Mouse (Mus musculus) heart, embryonic 14.5 days (tissue): ENCODE results near the gene Fbxl5. TPM values are rescaled to one million over a fixed set of nuclear protein-coding genes. Genes with fewer than 3 reads are reported as not detected.

Experiments used
- ATAC-seq: fragments of 200-750 bp; cut with Nextera tagmentation; 2 replicates; pipeline ENCODE4 v1.8.0; 2017; ENCODE audit warnings: low read depth, moderate TSS enrichment; ENCODE audit not compliant: insufficient number of reproducible peaks, insufficient read depth, low FRiP score
- H3K27ac ChIP-seq, 2 experiments: fragments of 200-500 bp in 1 of 2; fragments of 300-500 bp in 1 of 2; sonication (generic) in 1 of 2; replicated peaks in 1 of 2; 2 replicates each; pipeline ENCODE4 v1.5.1; 2012 to 2014; ENCODE audit warnings: low read depth in 2 of 2, low read length in 2 of 2, control low read depth in 1 of 2, mild to moderate bottlenecking in 1 of 2, mixed read lengths in 1 of 2; ENCODE audit not compliant: control insufficient read depth in 1 of 2, insufficient read depth in 1 of 2
- H3K27me3 ChIP-seq: fragments of 300-500 bp; sonication (generic); 2 replicates; pipeline ENCODE4 v1.6.1; 2014; ENCODE audit warnings: mild to moderate bottlenecking, low read length, control low read depth; ENCODE audit not compliant: control insufficient read depth, insufficient read depth
- H3K36me3 ChIP-seq: fragments of 300-500 bp; sonication (generic); 2 replicates; pipeline ENCODE4 v1.6.1; 2014; ENCODE audit warnings: mild to moderate bottlenecking, control low read depth, low read length, mixed read lengths; ENCODE audit not compliant: control insufficient read depth, insufficient read depth
- H3K4me1 ChIP-seq, 2 experiments: fragments of 200-500 bp in 1 of 2; fragments of 300-500 bp in 1 of 2; sonication (generic) in 1 of 2; 2 replicates each; pipeline ENCODE4 v1.6.1; 2012 to 2014; ENCODE audit warnings: low read length in 2 of 2, control low read depth in 1 of 2, mixed read lengths in 1 of 2; ENCODE audit not compliant: control insufficient read depth in 2 of 2, insufficient read depth in 2 of 2
- H3K4me2 ChIP-seq: fragments of 300-500 bp; sonication (generic); 2 replicates; pipeline ENCODE4 v1.6.1; 2014; ENCODE audit warnings: mild to moderate bottlenecking, low read length
- H3K4me3 ChIP-seq, 2 experiments: fragments of 200-500 bp in 1 of 2; fragments of 300-500 bp in 1 of 2; sonication (generic) in 1 of 2; 2 replicates each; pipeline ENCODE4 v1.5.1; 2012 to 2014; ENCODE audit warnings: low read length in 2 of 2, mild to moderate bottlenecking in 2 of 2, control low read depth in 1 of 2, low read depth in 1 of 2, moderate library complexity in 1 of 2; ENCODE audit not compliant: control insufficient read depth in 1 of 2, insufficient read depth in 1 of 2
- H3K9ac ChIP-seq: fragments of 300-500 bp; sonication (generic); 2 replicates; pipeline ENCODE4 v1.6.1; 2014; ENCODE audit warnings: mild to moderate bottlenecking, low read length
- H3K9me3 ChIP-seq: fragments of 300-500 bp; sonication (generic); 2 replicates; pipeline ENCODE4 v1.6.1; 2016; ENCODE audit warnings: low read length, control low read depth; ENCODE audit not compliant: control insufficient read depth
- WGBS: fragments of 180-500 bp; shearing (Covaris S2); extraction: QIAGEN DNeasy Blood & Tissue Kit; methylation state at CpG from one replicate; pipeline ENCODE4 v1.1.7; 2014; 5-methylcytosine and 5-hydroxymethylcytosine counted together
- polyA plus RNA-seq: library from polyadenylated mRNA; unstranded; fragments of >200 nt; fragmentation: Nextera tagmentation; extraction: Ambion mirVana; gene quantifications from 2 replicates; pipeline ENCODE4 v1.2.1, GENCODE M21; 2014

Gene Fbxl5
- polyA plus RNA-seq, 1 experiment from 2014 or later: 54.1 TPM

DNA sequence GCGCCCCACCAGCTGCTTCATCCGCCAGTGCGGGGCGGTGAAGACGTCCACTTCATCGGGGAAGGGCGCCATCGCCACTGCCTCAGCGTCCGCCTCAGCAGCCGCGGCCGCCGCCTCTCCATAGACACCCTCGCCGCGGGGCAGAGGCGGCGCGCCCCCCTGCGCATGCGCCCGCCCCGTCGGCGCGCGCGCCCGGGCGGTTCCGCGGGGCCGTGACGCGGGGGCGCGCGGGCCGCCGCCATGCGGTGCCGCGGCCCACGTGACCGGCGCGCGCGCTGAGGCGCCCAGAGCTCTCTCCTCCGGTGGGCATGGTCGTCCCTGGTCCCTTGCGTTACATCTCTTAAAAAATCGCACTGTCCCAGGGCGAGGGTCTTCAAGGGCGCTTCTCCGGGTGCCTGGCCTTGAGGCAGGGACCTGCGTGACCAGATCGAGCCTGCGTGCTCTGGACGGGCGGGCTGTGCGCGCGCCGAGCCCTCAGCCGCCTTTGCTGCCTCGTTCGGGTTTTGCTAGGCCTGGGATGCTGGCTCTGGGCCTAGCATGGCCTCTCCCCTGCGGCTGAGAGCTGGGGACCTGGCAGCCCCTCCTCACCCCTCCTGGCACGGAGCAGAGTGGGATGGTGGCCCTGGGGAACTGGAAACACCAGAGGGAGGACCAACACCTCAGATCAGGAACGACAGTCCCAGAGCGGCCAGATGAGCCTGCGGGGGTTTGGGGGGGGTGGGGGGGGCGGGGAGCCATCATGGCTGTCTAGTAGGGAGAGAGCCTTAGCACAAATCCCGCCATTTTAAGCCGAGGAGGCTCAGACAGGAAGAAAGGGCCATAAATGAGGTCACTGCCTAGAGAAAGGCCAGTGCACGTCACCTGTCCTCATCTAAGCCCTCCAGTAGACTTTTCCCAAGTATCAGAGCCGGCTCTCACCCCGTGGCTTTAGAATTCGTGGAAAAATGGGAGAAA is 39.2 kb downstream of the Fbxl5 start:
- H3K4me1 ChIP-seq: peaks cover 6 to 13% of the 10 kb centered on the region in 2 experiments
- H3K9me3 ChIP-seq: no peaks in the 10 kb centered on the region
- H3K36me3 ChIP-seq: no peaks in the 10 kb centered on the region
- H3K4me2 ChIP-seq: peak overlapping the region; percentile 87
- no peaks in the 10 kb centered on the region for H3K27me3 ChIP-seq
- peak; percentile 89 for ATAC-seq
- peak overlapping the region; percentile 89 to 91 for H3K4me3 ChIP-seq
- WGBS: 5% methylated on average over 73 of the region's 82 CpGs
- peak overlapping the region; percentile 90 for H3K9ac ChIP-seq
- H3K27ac ChIP-seq: peak overlapping the region; percentile 94 to 97

DNA sequence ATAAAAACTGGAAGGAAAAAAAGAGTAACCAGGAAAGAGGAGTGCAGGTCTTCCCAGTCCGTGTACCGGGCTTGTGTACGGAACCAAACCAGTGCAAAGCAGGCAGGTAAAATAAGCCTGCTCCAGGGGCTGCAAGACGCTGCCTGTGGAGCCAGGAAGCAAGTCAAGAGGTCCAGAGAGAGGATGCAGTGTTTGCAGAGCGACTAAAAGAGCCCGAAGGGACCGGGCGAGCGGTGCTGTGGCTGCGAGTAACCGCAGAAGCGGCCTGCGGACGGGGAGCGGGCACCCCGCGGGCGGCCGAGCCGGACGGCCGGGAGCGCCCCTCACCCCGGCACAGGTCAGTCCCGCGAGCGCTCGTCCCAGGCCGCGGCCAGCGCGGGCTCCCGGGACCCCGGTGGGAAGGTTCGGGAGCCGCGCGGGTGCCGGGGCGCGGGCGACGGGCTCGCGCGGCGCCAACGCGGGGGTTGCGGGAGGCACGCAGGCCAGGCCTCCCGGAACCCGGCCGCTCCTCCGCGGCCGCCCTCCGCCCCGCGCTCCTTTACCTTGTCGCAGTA is 39.9 kb downstream of the Fbxl5 start:
- H3K4me2 ChIP-seq: peak overlapping the region; percentile 87
- no peaks in the 10 kb centered on the region for H3K9me3 ChIP-seq
- H3K27ac ChIP-seq: peak overlapping the region; percentile 85 to 94
- peak overlapping the region; percentile 89 to 91 for H3K4me3 ChIP-seq
- no peaks in the 10 kb centered on the region for H3K27me3 ChIP-seq
- H3K9ac ChIP-seq: peak overlapping the region; percentile 90
- ATAC-seq: peak; percentile 71
- H3K4me1 ChIP-seq: peaks cover 6 to 20% of the 10 kb centered on the region in 2 experiments
- H3K36me3 ChIP-seq: no peaks in the 10 kb centered on the region
- under 1% methylated on average over 39 of the region's 61 CpGs for WGBS

DNA sequence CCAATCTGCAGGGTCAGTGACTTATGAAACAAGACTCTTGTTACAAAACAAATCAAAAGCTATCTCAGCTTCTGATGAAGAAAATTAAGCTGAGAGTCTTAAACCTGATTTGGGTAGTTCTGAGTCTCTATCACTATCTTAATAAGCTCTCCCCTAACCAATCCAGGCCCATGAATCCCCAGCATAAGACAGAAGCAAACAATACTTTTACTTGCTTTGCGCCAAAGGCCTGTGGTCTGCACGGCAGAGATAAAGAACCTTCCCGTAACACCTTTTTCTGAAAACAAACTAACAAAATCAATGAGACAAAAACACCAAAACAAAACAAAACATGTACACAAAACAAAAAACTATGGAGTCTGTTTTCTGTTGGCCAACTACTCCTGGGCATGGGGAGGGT is 42.9 kb downstream of the Fbxl5 start:
- no peaks in the 10 kb centered on the region for H3K27me3 ChIP-seq
- no peak overlapping the region for H3K9ac ChIP-seq
- peaks cover 6 to 26% of the 10 kb centered on the region in 2 experiments for H3K4me1 ChIP-seq
- no peaks in the 10 kb centered on the region for H3K36me3 ChIP-seq
- WGBS: 94% methylated on average over 3 of the region's 3 CpGs
- no peak overlapping the region for H3K4me2 ChIP-seq
- no peak overlapping the region for H3K4me3 ChIP-seq
- ATAC-seq: no peak
- no peaks in the 10 kb centered on the region for H3K9me3 ChIP-seq
- H3K27ac ChIP-seq: no peak overlapping the region

DNA sequence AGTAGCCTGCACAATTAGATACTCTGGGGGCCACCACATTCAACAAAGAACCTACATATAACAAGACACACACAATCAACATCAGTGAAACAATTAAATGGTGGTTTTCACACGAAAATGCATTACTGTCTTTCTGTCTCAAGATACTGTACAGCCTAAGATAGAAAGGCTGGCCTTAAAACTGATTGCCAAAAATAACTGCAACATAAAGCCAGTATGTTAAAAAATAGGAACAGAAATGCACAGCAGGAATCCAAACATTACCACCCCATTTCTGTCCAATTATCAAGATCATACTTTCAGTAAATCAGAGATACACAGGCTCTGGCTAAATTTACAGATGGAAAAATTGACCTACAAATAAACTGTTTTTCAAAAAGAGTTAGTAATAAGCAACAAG is 44.4 kb downstream of the Fbxl5 start:
- Histone ChIP-seq H3K9ac (peak overlapping the region; percentile 25; the same call in 1 of the 2 replicates), H3K27ac (peak overlapping the region in 1 of 2 experiments; percentile 6; a peak in 1 of 4 replicates), H3K4me3 (no peak overlapping the region), H3K36me3 (peaks cover 8% of the 10 kb centered on the region; the same call in 1 of the 2 replicates), H3K4me1 (peaks cover 4 to 22% of the 10 kb centered on the region in 2 experiments), H3K4me2 (peak overlapping the region; percentile 43; the same call in 1 of the 2 replicates), H3K9me3 (no peaks in the 10 kb centered on the region), H3K27me3 (no peaks in the 10 kb centered on the region)
- no peak for ATAC-seq
- 29% methylated on average over 1 of the region's 1 CpGs for WGBS

DNA sequence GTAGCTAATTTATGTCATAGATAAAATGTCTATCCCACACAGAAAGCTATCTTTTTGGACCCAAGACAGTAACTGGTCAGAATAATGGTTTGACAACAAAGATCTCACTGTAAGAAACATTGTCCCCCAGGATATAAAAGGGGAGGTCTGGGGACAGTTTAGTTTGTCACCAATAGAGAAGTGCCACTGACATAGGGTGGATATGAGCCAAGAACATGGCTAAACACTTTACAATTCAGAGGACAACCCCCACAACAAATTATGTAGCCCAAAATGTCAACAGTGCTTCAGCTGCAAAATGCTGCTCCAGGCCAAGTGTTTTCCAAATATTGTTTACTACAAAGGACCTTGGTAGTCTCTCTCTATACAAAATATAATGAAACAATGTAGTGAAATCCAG is 45.0 kb downstream of the Fbxl5 start:
- no peak overlapping the region for H3K9ac ChIP-seq
- H3K36me3 ChIP-seq: peaks cover 10% of the 10 kb centered on the region; the same call in 1 of the 2 replicates
- no peaks in the 10 kb centered on the region for H3K9me3 ChIP-seq
- H3K27ac ChIP-seq: peak overlapping the region in 1 of 2 experiments; percentile 6; a peak in 1 of 4 replicates
- H3K4me3 ChIP-seq: no peak overlapping the region
- no peaks in the 10 kb centered on the region for H3K27me3 ChIP-seq
- peak overlapping the region; percentile 43 for H3K4me2 ChIP-seq
- peaks cover 4 to 22% of the 10 kb centered on the region in 2 experiments for H3K4me1 ChIP-seq
- ATAC-seq: no peak

DNA sequence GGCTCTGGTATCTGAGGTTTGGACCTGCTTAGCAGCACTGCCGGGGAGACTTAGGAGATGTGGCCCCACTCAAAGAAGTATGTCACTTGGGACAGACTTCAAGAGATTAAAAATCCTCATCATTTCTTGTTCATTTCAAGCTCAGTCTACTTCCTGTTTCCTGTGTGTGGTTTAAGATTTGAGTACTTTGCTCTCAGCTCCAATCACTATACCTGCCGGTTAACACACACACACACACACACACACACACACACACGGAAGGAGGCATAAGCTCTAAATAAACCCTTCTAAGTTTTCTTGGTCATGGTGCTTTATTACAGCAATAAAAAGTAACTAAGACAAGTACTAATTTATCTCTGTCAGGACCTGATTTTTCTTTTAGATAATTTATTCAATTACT is 49.9 kb downstream of the Fbxl5 start:
- no peak for ATAC-seq
- Histone ChIP-seq H3K9me3 (no peaks in the 10 kb centered on the region), H3K4me1 (peaks cover 0 to 6% of the 10 kb centered on the region in 2 experiments; a peak in 2 of 4 replicates), H3K9ac (no peak overlapping the region), H3K4me3 (no peak overlapping the region), H3K36me3 (peaks cover 51% of the 10 kb centered on the region), H3K27me3 (no peaks in the 10 kb centered on the region), H3K4me2 (no peak overlapping the region), H3K27ac (no peak overlapping the region)
- WGBS: 90% methylated on average over 3 of the region's 3 CpGs

DNA sequence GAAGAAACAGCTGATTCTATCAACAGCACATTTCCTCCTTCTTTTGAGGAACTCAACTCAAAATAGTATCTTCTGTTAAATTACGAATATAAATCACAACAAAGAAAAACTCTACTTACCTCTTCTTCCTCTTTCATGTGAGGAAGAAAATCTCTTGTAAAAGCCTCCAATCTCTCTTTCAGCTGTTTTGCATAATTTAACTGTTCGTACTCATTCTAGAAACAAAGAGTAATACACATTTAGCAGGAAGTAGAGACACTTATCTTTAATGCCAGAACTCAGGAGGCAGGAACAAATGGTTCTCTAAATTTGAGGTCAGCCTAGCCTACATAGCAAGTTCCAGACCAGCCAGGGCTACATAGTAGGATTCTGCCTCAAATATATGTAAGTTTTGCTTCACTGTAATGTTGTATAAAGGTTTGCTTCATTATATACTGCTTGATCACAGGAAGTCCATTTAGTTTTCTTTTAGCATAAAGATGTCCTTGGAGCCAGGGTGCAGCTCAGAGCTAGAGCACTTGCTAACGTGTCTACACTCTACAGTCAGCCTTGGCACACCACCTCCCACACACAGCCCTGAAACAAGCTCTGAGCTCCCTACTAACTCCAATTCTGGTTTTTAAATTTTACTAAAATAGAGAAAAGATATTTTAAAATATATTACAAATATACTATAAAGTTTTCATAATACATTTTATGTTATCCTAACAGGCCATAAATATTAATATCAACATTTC is 50.7 kb downstream of the Fbxl5 start:
- 76% methylated on average over 3 of the region's 3 CpGs for WGBS
- Histone ChIP-seq H3K36me3 (peaks cover 59% of the 10 kb centered on the region), H3K4me2 (no peak overlapping the region)

More for the DNA sequence above, 50.7 kb downstream of the Fbxl5 start:
- Histone ChIP-seq H3K9ac (no peak overlapping the region), H3K27me3 (no peaks in the 10 kb centered on the region), H3K4me1 (no peaks in the 10 kb centered on the region), H3K9me3 (no peaks in the 10 kb centered on the region), H3K27ac (no peak overlapping the region), H3K4me3 (no peak overlapping the region)
- ATAC-seq: no peak
